Mouse (Mus musculus) brown adipose tissue, adult 24 weeks (tissue): ENCODE measurements around the gene Maea. TPM values are rescaled to one million over a fixed set of nuclear protein-coding genes. Genes with fewer than 3 reads are reported as not detected.

Source experiments
- H3K27ac ChIP-seq: fragments of 200-500 bp; replicated peaks from 2 replicates; pipeline ENCODE4 v1.5.1; 2012; ENCODE audit warnings: low read depth, mild to moderate bottlenecking, low read length
- H3K4me1 ChIP-seq: fragments of 200-500 bp; 2 replicates; pipeline ENCODE4 v1.6.1; 2012; ENCODE audit warnings: low read length, mixed read lengths; ENCODE audit not compliant: control insufficient read depth, insufficient read depth, insufficient read length
- H3K4me3 ChIP-seq: fragments of 200-500 bp; 2 replicates; pipeline ENCODE4 v1.5.1; 2012; ENCODE audit warnings: low read depth, mild to moderate bottlenecking, low read length, moderate library complexity; ENCODE audit not compliant: insufficient read depth
- polyA plus RNA-seq: library from polyadenylated mRNA; stranded (reverse); fragments of >200 nt; gene quantifications from 2 replicates; pipeline ENCODE4 v1.2.4, GENCODE M21; 2012; ENCODE audit not compliant: missing spikeins, insufficient read depth, insufficient read length

Gene Maea
- polyA plus RNA-seq, 1 experiment: 50.3 TPM

DNA sequence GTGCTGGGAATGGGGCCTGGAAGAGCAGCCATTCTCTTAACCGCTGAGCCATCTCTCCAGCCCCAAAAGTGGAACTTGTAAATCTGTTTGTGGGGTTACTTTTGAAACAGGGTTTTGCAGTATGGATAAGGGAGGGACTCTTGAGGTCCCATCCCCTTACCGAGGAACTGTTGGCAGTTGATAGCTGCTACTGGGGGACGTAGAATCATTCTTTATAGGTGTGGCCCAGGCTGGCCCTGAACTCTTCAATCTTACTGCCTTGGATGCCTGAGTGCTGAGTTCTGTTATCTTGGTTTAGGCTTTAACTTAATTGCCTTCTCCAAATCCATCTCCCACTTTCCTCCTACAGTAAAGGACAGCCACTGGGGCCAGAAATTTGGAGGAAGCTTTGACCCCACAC lies 8.8 kb downstream of the Maea start:
- Histone ChIP-seq H3K4me1 (peaks cover 12% of the 10 kb centered on the region), H3K27ac (no peak overlapping the region), H3K4me3 (no peak overlapping the region)

DNA sequence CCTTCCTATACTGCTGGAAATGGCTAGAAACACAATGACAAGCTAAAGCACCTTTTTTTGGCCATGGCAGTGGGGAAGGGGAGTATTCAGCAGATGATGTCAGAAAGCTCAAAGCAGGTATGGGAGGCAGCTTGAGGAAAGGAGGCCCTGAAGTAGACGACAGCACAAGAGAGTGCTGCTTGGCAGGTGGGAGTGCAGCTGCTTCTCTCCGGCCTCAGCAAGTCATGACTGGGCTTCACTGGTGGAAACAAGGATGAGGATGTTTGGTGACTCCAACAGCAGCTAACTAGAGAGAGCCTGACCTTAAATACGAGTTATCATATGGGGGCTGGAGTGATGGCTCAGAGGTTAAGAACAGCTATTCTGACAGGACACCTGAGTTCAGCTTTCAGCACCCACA lies 12.3 kb downstream of the Maea start:
- H3K4me3 ChIP-seq: no peak overlapping the region
- H3K27ac ChIP-seq: no peak overlapping the region
- peaks cover 5% of the 10 kb centered on the region for H3K4me1 ChIP-seq

DNA sequence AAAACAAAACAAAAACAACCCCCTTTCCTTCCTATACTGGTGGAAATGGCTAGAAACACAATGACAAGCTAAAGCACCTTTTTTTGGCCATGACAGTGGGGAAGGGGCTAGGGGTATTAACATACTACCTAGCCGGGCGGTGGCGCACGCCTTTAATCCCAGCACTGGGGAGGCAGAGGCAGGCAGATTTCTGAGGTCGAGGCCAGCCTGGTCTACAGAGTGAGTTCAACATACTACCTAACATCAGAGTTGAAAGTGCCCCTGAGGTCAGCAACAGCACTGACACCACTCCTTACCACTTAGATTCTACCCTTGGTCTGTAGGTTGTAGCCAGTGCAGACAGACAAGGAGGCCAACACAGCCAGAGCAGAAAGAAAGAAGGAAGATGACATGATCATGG lies 13.9 kb downstream of the Maea start:
- Histone ChIP-seq H3K4me1 (peaks cover 11% of the 10 kb centered on the region), H3K4me3 (no peak overlapping the region), H3K27ac (no peak overlapping the region)

DNA sequence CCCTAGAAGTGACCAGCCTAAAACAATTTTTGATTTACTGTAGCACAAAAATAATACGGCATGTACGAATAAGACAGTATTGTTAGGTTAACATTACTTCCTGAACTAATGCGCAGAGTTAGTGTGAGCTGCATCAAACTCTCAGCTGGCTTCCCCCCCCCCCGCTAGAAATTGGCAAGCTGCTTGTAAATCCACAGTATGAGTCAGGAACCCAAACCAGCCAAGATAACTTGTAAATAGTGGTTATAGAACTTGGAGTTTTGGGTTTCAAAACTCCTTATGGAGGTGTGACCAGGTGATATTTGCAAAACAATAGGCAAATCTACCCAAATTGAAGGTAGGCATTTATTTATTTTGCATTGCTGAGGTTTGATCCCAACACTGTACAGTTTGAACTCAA lies 14.4 kb downstream of the Maea start:
- no peak overlapping the region for H3K27ac ChIP-seq
- peaks cover 10% of the 10 kb centered on the region for H3K4me1 ChIP-seq
- no peak overlapping the region for H3K4me3 ChIP-seq

DNA sequence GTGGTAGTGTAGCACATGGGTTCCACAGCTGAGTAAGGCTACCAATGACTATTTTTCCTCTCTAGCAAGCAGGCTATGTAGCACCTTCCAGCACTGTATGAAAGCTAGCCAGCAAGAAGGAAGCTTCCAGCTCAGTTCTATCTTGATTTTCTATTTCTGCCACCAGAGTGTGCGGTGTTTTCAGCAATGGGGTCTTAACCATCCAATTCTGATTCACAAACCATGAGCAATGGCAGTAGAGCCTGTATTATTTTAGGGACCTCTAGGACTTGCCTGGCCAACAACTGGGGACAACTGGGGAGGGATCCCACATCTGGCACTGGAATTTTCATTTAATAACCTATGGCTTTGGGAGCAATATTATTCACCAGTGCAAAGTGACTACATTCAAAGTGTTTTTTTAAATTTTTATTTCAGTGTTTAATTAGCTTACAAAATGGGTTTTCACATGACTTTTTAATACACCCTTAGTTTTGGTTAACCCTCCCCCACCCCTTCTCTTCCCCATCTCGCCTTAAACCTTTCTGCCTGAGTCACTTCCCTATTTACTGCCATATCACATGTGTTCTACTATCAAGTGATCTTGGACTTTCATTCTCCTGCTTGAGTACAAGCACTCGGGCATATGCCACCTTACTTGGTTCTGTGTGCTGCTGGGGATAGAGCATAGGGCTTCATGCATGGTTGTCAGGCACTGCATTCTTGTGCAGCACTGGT lies 16.4 kb downstream of the Maea start:
- H3K27ac ChIP-seq: no peak overlapping the region

DNA sequence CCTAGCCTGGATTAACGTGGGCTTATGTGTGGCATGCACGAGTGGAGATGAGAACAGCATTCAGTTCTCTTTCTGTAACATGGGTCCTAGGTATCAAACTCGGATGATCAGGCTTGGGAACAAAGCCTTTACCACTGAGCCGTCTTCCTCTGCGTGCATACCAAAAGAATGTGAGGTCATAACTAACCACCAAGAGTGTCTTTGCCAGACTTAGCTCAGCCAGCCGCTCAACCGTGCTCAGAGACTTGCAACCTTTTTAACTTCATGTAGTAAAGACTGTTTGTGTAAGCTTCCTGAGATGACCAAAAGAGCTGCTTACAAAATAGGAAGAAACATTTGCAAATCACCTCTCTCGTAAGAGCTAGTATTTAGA lies 16.9 kb downstream of the Maea start:
- Histone ChIP-seq H3K4me1 (peaks cover 8% of the 10 kb centered on the region; the same call in 1 of the 2 replicates), H3K27ac (no peak overlapping the region), H3K4me3 (no peak overlapping the region)

More for the DNA sequence above, 16.4 kb downstream of the Maea start:
- H3K4me1 ChIP-seq: peaks cover 8% of the 10 kb centered on the region; the same call in 1 of the 2 replicates
- no peak overlapping the region for H3K4me3 ChIP-seq

DNA sequence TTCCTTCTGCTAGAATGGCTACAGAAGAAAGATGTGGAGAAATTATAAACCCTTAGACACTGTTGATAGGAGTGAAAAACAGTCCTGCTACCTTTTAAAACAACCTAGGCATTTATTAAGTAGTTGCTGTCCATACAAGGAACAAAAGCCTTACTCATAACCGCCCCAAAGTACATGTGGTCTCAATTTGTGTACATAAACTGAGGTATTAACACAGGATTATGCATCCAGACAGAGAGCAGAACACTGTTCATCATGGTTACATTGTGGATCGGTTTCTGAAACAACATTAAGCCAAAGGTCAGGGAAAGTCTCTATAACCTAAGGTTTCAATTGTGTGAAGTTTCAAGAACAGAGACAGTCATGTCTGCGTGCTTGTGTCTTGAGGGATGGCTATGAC lies 17.7 kb downstream of the Maea start:
- no peak overlapping the region for H3K4me3 ChIP-seq
- no peak overlapping the region for H3K27ac ChIP-seq
- H3K4me1 ChIP-seq: peaks cover 9% of the 10 kb centered on the region

DNA sequence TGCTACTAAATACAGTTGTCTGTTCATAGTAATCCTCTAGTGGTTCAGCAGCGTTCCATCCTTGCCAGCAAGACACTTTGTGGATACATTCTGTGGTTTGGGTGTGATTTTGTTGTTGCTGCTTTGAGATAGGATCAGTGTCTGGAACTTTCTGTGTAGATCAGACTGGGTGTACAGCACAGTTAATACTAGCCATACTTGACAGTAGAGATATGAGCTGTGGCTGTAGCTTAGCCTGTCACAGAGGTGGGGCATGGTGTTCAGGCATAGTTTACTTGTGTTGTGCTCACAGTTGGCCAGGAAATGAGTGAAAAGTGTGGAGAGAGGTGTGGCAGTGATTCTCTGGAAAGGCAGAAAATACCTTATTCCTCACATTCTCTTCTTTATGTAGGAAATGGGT lies 22.2 kb downstream of the Maea start:
- no peak overlapping the region for H3K27ac ChIP-seq

DNA sequence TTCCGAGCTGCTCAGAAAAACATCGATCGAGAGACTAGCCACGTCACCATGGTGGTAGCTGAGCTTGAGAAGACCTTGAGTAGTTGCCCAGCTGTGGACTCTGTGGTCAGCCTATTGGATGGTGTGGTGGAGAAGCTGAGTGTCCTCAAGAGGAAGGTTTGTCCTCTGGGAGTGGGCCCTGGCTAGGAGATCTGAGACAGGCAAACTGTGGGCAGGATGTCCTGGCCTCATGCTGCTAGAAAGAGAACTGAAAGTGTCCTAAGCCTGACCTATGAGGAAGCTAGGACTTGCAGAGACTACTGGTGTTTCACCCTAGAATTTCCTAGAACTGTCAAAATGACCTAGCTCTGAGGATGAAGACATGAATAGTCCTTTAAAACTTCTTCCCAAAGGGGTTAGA lies 23.2 kb downstream of the Maea start:
- Histone ChIP-seq H3K4me3 (no peak overlapping the region), H3K4me1 (peaks cover 11% of the 10 kb centered on the region), H3K27ac (no peak overlapping the region)

More for the DNA sequence above, 22.2 kb downstream of the Maea start:
- Histone ChIP-seq H3K4me3 (no peak overlapping the region), H3K4me1 (peaks cover 12% of the 10 kb centered on the region)

DNA sequence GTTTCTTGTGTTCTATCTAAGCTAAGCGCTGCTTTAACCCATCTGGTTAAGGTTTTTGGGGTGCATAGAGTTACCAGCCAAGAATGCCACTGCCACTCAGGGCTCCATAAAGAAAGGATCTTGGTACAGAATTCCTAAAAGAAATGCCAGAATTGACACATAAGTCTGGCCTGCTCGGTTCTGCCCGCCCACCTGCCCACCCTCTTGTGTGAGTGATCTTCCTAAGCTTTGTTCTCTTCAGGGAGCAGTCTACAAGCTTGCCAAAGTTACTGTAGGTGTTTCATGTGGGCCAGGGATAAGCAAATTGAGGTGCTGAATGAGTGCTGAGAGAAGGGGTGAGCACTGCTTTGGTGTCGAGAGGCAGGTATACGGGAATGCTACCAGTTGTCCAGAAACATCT lies 28.0 kb downstream of the Maea start:
- Histone ChIP-seq H3K4me3 (no peak overlapping the region), H3K27ac (no peak overlapping the region), H3K4me1 (0 out of 2 replicates have a peak, but pooled peaks cover 1% of the 10 kb centered on the region)

DNA sequence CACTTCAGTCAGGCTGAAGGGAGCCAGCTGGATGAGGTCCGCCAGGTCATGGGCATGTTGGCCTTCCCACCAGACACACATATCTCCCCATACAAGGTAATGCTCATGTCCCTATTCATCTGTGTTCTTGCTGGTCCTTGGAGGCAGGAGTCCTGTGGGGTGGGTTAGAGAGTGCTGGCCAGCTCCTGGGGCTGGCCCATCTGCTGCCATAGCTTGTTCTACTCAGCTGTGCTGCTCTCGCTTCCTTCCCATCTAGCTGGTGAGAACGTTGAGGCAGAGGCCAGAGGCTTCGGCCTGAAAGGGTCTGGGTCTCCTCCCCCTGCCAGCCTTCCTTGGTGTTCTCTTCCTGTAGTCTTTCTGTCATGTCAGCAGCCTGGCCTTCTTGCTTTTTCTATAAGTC lies 33.3 kb downstream of the Maea start:
- Histone ChIP-seq H3K27ac (no peak overlapping the region), H3K4me3 (no peak overlapping the region), H3K4me1 (no peaks in the 10 kb centered on the region)

DNA sequence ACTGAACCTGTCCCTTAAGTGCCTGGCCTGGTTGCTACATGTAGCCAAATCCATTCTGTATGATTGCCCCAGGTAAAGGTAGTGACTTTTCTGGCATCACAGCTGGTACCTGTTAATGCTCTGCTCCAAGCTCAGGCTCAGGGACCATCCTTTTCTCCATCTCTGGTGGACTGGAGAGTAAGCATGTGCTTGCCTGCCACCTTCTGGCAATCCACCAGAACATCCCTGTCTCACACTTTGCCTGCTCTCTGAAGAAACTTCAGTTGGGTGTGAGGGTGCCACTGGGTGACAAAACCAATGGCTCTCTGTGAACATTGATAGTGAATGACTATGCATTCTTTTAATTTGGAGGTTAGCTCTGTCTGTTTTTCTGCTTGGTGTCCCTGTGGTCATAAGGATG lies 35.8 kb downstream of the Maea start:
- no peaks in the 10 kb centered on the region for H3K4me1 ChIP-seq
- H3K27ac ChIP-seq: no peak overlapping the region

DNA sequence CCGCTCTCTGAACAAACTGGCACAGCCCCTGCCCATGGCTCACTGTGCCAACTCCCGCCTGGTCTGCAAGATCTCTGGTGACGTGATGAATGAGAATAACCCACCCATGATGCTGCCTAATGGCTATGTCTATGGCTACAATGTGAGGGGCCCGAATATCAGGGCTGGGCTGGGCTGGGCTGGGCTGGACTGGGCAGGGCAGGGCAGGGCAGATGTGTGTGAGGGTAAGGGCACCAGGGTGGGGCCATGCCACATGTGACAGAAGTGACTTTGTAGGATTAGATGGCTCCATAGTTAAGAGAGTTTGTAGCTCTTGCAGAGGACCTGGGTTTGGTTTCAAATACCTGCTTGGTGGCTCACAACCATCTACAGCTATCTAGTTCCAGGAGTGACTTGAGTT lies 36.4 kb downstream of the Maea start:
- no peak overlapping the region for H3K27ac ChIP-seq
- H3K4me1 ChIP-seq: no peaks in the 10 kb centered on the region
- no peak overlapping the region for H3K4me3 ChIP-seq

More for the DNA sequence above, 35.8 kb downstream of the Maea start:
- no peak overlapping the region for H3K4me3 ChIP-seq

DNA sequence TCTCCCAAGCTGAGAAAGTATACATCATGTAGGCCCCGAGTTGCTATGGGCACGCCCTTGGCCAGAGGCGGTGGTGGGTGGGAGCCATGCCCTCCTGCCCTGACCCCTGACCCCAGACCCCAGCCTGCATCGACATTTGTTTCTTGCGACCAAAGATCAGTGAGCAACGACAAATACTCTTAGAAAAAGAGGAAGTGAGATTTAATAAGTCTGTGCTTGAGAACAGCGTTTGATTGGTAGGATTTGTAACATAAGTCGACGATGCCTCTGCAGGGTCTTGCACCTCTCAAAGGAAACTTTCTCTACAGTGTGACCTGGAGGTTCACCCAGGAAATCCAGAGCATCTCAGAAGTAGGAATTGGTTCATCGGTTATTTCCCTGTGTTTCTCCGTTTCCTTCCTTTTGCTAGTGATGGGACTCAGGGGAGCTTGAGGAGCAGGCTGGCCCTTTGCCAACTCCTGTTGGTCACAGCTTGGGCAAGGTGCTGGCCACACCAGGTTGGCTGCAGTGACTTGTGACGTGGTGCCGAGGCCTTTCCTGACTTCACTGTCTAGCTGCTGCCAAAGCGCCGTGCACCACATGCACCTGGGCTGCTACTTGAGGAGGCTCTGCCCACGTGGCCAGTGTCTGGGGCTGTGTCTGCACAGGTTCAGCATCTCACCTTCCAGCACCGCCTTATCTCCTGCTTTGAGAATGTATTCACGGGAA lies 37.2 kb downstream of the Maea start:
- no peak overlapping the region for H3K4me3 ChIP-seq
- no peak overlapping the region for H3K27ac ChIP-seq
- H3K4me1 ChIP-seq: no peaks in the 10 kb centered on the region

DNA sequence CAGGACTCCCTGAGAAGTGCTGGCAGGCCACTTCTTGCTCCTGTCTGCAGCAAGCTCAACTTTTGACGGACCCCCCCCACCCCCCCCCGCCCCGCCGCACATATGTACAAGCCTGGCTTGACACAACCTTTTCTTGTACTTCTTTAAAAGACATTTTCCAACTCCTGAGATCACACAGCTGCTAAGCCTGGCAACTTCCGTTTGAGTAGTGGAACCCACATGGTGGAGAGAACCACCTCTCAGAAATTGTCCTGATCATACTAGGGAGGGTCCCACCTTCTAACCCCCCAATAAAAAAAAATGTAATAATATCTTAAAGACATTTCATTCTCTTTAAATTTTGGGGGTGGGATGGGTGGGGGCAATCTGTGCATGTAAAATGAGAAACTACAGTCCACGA lies 41.9 kb downstream of the Maea start:
- H3K4me1 ChIP-seq: peaks cover 4% of the 10 kb centered on the region
- H3K27ac ChIP-seq: no peak overlapping the region
- peak overlapping the region; percentile 64 for H3K4me3 ChIP-seq

DNA sequence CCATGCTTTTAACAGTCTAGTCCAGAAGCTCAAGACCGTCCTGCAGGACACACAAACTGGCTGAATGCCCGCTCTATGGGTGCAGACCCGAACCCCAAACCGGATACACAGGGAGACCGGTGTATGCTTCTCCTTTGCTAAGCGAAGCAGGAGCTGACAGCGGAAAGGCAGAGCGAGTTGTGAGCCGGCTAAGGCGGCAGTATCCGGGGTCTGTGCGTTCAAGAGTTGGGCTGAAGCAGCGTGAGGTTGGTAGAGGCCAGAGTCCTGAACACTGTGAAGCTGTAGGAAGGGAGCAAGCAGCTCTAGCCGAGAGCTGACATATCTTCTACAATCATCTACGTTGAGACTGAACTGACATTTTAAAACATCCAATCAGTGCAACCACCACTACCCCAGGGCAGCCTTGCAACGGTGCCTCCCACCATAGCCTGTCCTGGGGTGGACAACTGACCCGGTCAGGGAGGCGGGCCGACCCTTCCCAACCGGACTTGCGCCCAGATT lies 42.5 kb downstream of the Maea start:
- H3K27ac ChIP-seq: peak overlapping the region; percentile 71
- H3K4me3 ChIP-seq: peak overlapping the region; percentile 64
- H3K4me1 ChIP-seq: peaks cover 4% of the 10 kb centered on the region
